Mouse (Mus musculus): ENCODE measurements around the gene Glt28d2. TPM values are rescaled to one million over a fixed set of nuclear protein-coding genes. Genes with fewer than 3 reads are reported as not detected.

The Glt28d2 gene
- polyA plus RNA-seq, 1 experiment from 2014 or later, result 2.6 TPM

GRCm38 (mm10) chr3:85863996-85864395 is 23.3 kb downstream of the Glt28d2 start:
- no peaks in the 10 kb centered on the region for H3K27me3 ChIP-seq
- no peak overlapping the region for H3K27ac ChIP-seq
- no peak overlapping the region for H3K4me2 ChIP-seq
- WGBS, result 57% methylated on average over 3 of the region's 3 CpGs
- no peak overlapping the region for H3K9ac ChIP-seq
- H3K4me1 ChIP-seq (replicated peaks), result peaks cover 14% of the 10 kb centered on the region
- no peak for ATAC-seq (replicated peaks; ENCODE audit: insufficient number of reproducible peaks, insufficient read depth, low FRiP score, low read depth)
- H3K4me3 ChIP-seq, result no peak overlapping the region
- H3K9me3 ChIP-seq (replicated peaks), result 0 out of 2 replicates have a peak, but pooled peaks cover 3% of the 10 kb centered on the region
- H3K36me3 ChIP-seq, result no peaks in the 10 kb centered on the region

- WGBS, result 58% methylated on average over 2 of the region's 2 CpGs
- Histone ChIP-seq H3K9me3 (replicated peaks) (no peaks in the 10 kb centered on the region), H3K4me3 (no peak overlapping the region), H3K36me3 (no peaks in the 10 kb centered on the region), H3K4me1 (replicated peaks) (peaks cover 25% of the 10 kb centered on the region), H3K4me2 (no peak overlapping the region), H3K27me3 (no peaks in the 10 kb centered on the region), H3K27ac (no peak overlapping the region), H3K9ac (no peak overlapping the region)
- no peak for ATAC-seq (replicated peaks; ENCODE audit: insufficient number of reproducible peaks, insufficient read depth, low FRiP score, low read depth)
Measured at GRCm38 (mm10) chr3:85862886-85863285, 24.4 kb downstream of the Glt28d2 start.

GRCm38 (mm10) chr3:85860996-85861395 is 26.3 kb downstream of the Glt28d2 start:
- WGBS, result 89% methylated on average over 5 of the region's 5 CpGs
- H3K4me2 ChIP-seq, result no peak overlapping the region
- no peak overlapping the region for H3K27ac ChIP-seq
- no peaks in the 10 kb centered on the region for H3K9me3 ChIP-seq (replicated peaks)
- no peaks in the 10 kb centered on the region for H3K36me3 ChIP-seq
- H3K4me3 ChIP-seq, result no peak overlapping the region
- H3K9ac ChIP-seq, result no peak overlapping the region
- no peak for ATAC-seq (replicated peaks; ENCODE audit: insufficient number of reproducible peaks, insufficient read depth, low FRiP score, low read depth)
- peaks cover 32% of the 10 kb centered on the region for H3K4me1 ChIP-seq (replicated peaks)
- no peaks in the 10 kb centered on the region for H3K27me3 ChIP-seq

- H3K36me3 ChIP-seq, result no peaks in the 10 kb centered on the region
- no peaks in the 10 kb centered on the region for H3K9me3 ChIP-seq (replicated peaks)
- WGBS, result 75% methylated on average over 6 of the region's 6 CpGs
- ATAC-seq (replicated peaks; ENCODE audit: insufficient number of reproducible peaks, insufficient read depth, low FRiP score, low read depth), result no peak
- H3K4me2 ChIP-seq, result no peak overlapping the region
- peak overlapping the region; percentile 95 for H3K27ac ChIP-seq
- no peak overlapping the region for H3K9ac ChIP-seq
- no peaks in the 10 kb centered on the region for H3K27me3 ChIP-seq
- H3K4me3 ChIP-seq, result no peak overlapping the region
- peaks cover 32% of the 10 kb centered on the region for H3K4me1 ChIP-seq (replicated peaks)
Measured at GRCm38 (mm10) chr3:85859311-85859710, 28.0 kb downstream of the Glt28d2 start.

- ATAC-seq (replicated peaks; ENCODE audit: insufficient number of reproducible peaks, insufficient read depth, low FRiP score, low read depth), result peak; percentile 87
Measured at GRCm38 (mm10) chr3:85858140-85859135, 28.9 kb downstream of the Glt28d2 start.

GRCm38 (mm10) chr3:85857083-85857482 is 30.2 kb downstream of the Glt28d2 start:
- H3K4me1 ChIP-seq (replicated peaks), result peaks cover 28% of the 10 kb centered on the region
- H3K4me3 ChIP-seq, result no peak overlapping the region
- no peak for ATAC-seq (replicated peaks; ENCODE audit: insufficient number of reproducible peaks, insufficient read depth, low FRiP score, low read depth)
- WGBS, result 38% methylated on average over 4 of the region's 4 CpGs
- no peak overlapping the region for H3K9ac ChIP-seq
- no peaks in the 10 kb centered on the region for H3K27me3 ChIP-seq
- no peaks in the 10 kb centered on the region for H3K36me3 ChIP-seq
- H3K4me2 ChIP-seq, result no peak overlapping the region
- no peak overlapping the region for H3K27ac ChIP-seq
- H3K9me3 ChIP-seq (replicated peaks), result no peaks in the 10 kb centered on the region

More at GRCm38 (mm10) chr3:85858140-85859135, 28.9 kb downstream of the Glt28d2 start:
- H3K4me1 ChIP-seq (replicated peaks), result peaks cover 32% of the 10 kb centered on the region
- no peaks in the 10 kb centered on the region for H3K27me3 ChIP-seq
- H3K9ac ChIP-seq, result no peak overlapping the region
- H3K36me3 ChIP-seq, result no peaks in the 10 kb centered on the region
- H3K4me2 ChIP-seq, result peak overlapping the region; percentile 31; the same call in 1 of the 2 replicates
- no peak overlapping the region for H3K4me3 ChIP-seq
- H3K27ac ChIP-seq, result peak overlapping the region; percentile 95
- 41% methylated on average over 11 of the region's 11 CpGs for WGBS
- H3K9me3 ChIP-seq (replicated peaks), result no peaks in the 10 kb centered on the region

GRCm38 (mm10) chr3:85855947-85856346 is 31.4 kb downstream of the Glt28d2 start:
- Histone ChIP-seq H3K27ac (no peak overlapping the region), H3K36me3 (no peaks in the 10 kb centered on the region), H3K9me3 (replicated peaks) (no peaks in the 10 kb centered on the region), H3K9ac (no peak overlapping the region), H3K4me3 (no peak overlapping the region), H3K27me3 (no peaks in the 10 kb centered on the region), H3K4me2 (no peak overlapping the region), H3K4me1 (replicated peaks) (peaks cover 24% of the 10 kb centered on the region)
- ATAC-seq (replicated peaks; ENCODE audit: insufficient number of reproducible peaks, insufficient read depth, low FRiP score, low read depth), result no peak
- 80% methylated on average over 5 of the region's 5 CpGs for WGBS

GRCm38 (mm10) chr3:85855043-85855442 is 32.3 kb downstream of the Glt28d2 start:
- H3K4me2 ChIP-seq, result no peak overlapping the region
- no peak overlapping the region for H3K27ac ChIP-seq
- peaks cover 24% of the 10 kb centered on the region for H3K4me1 ChIP-seq (replicated peaks)
- H3K4me3 ChIP-seq, result no peak overlapping the region
- H3K9ac ChIP-seq, result no peak overlapping the region
- no peaks in the 10 kb centered on the region for H3K9me3 ChIP-seq (replicated peaks)
- no peaks in the 10 kb centered on the region for H3K36me3 ChIP-seq
- no peak for ATAC-seq (replicated peaks; ENCODE audit: insufficient number of reproducible peaks, insufficient read depth, low FRiP score, low read depth)
- H3K27me3 ChIP-seq, result no peaks in the 10 kb centered on the region
- whole genome bisulfite sequencing, result 91% methylated on average over 3 of the region's 3 CpGs

- Histone ChIP-seq H3K9ac (no peak overlapping the region), H3K4me2 (no peak overlapping the region), H3K27ac (no peak overlapping the region), H3K4me3 (no peak overlapping the region), H3K36me3 (no peaks in the 10 kb centered on the region), H3K27me3 (no peaks in the 10 kb centered on the region), H3K9me3 (replicated peaks) (no peaks in the 10 kb centered on the region), H3K4me1 (replicated peaks) (peaks cover 19% of the 10 kb centered on the region)
- no peak for ATAC-seq (replicated peaks; ENCODE audit: insufficient number of reproducible peaks, insufficient read depth, low FRiP score, low read depth)
- 95% methylated on average over 6 of the region's 6 CpGs for WGBS
Measured at GRCm38 (mm10) chr3:85854143-85854542, 33.2 kb downstream of the Glt28d2 start.

- no peak for ATAC-seq (replicated peaks; ENCODE audit: insufficient number of reproducible peaks, insufficient read depth, low FRiP score, low read depth)
- H3K4me2 ChIP-seq, result no peak overlapping the region
- H3K9ac ChIP-seq, result no peak overlapping the region
- peaks cover 16% of the 10 kb centered on the region for H3K4me1 ChIP-seq (replicated peaks)
- 65% methylated on average over 4 of the region's 4 CpGs for WGBS
- H3K9me3 ChIP-seq (replicated peaks), result no peaks in the 10 kb centered on the region
- H3K27ac ChIP-seq, result no peak overlapping the region
- H3K36me3 ChIP-seq, result no peaks in the 10 kb centered on the region
- no peak overlapping the region for H3K4me3 ChIP-seq
- no peaks in the 10 kb centered on the region for H3K27me3 ChIP-seq
Measured at GRCm38 (mm10) chr3:85853715-85854114, 33.6 kb downstream of the Glt28d2 start.

GRCm38 (mm10) chr3:85850079-85850478 is 37.2 kb downstream of the Glt28d2 start:
- H3K4me3 ChIP-seq, result no peak overlapping the region
- 49% methylated on average over 1 of the region's 1 CpGs for WGBS
- no peak overlapping the region for H3K4me2 ChIP-seq
- H3K4me1 ChIP-seq (replicated peaks), result no peaks in the 10 kb centered on the region
- no peak overlapping the region for H3K9ac ChIP-seq
- ATAC-seq (replicated peaks; ENCODE audit: insufficient number of reproducible peaks, insufficient read depth, low FRiP score, low read depth), result no peak
- no peaks in the 10 kb centered on the region for H3K27me3 ChIP-seq
- H3K9me3 ChIP-seq (replicated peaks), result no peaks in the 10 kb centered on the region
- no peaks in the 10 kb centered on the region for H3K36me3 ChIP-seq
- no peak overlapping the region for H3K27ac ChIP-seq

- Histone ChIP-seq H3K4me2 (no peak overlapping the region), H3K9me3 (replicated peaks) (no peaks in the 10 kb centered on the region), H3K9ac (no peak overlapping the region), H3K4me1 (replicated peaks) (peaks cover 16% of the 10 kb centered on the region), H3K27ac (no peak overlapping the region), H3K27me3 (no peaks in the 10 kb centered on the region), H3K4me3 (no peak overlapping the region), H3K36me3 (no peaks in the 10 kb centered on the region)
- 90% methylated on average over 1 of the region's 1 CpGs for WGBS
- ATAC-seq (replicated peaks; ENCODE audit: insufficient number of reproducible peaks, insufficient read depth, low FRiP score, low read depth), result no peak
Measured at GRCm38 (mm10) chr3:85846316-85846715, 41.0 kb downstream of the Glt28d2 start.

Data from heart, embryonic 15.5 days (tissue).